Mouse (Mus musculus) splenic B cell, adult 2 months (primary cell): ENCODE results near the gene B3gat2.

Experiments
- DNase-seq: peaks from one replicate; pipeline ENCODE4 v3.0.0-alpha.2; 2011; ENCODE audit warnings: low read depth, low spot score
- H3K27me3 ChIP-seq: 2 replicates; pipeline ENCODE4 v1.6.1; 2012; ENCODE audit warnings: mild to moderate bottlenecking, low read length, moderate library complexity, mixed read lengths; ENCODE audit not compliant: control insufficient read depth, poor library complexity, insufficient read depth, severe bottlenecking
- H3K36me3 ChIP-seq: 2 replicates; pipeline ENCODE4 v1.6.1; 2012; ENCODE audit warnings: mild to moderate bottlenecking, low read length, moderate library complexity, mixed read lengths; ENCODE audit not compliant: control insufficient read depth, poor library complexity, insufficient read depth, severe bottlenecking

The B3gat2 gene

GRCm38 (mm10) chr1:23761502-23762135 lies at the start of gene B3gat2:
B3gat2 (plus strand) TSS chr1:23761753.
- no peaks in the 10 kb centered on the region for H3K36me3 ChIP-seq
- peak; percentile 27 for DNase-seq
- H3K27me3 ChIP-seq, result 0 out of 2 replicates have a peak, but pooled peaks cover 1% of the 10 kb centered on the region

GRCm38 (mm10) chr1:23720326-23720725 lies 41.2 kb upstream of the B3gat2 start:
- Histone ChIP-seq H3K36me3 (no peaks in the 10 kb centered on the region), H3K27me3 (no peaks in the 10 kb centered on the region)
- peak; percentile 83 for DNase-seq

GRCm38 (mm10) chr1:23721036-23721435 lies 40.5 kb upstream of the B3gat2 start:
- DNase-seq, result peak; percentile 71
- no peaks in the 10 kb centered on the region for H3K36me3 ChIP-seq
- no peaks in the 10 kb centered on the region for H3K27me3 ChIP-seq

GRCm38 (mm10) chr1:23722469-23723372 lies 38.8 kb upstream of the B3gat2 start:
- H3K36me3 ChIP-seq, result no peaks in the 10 kb centered on the region
- no peaks in the 10 kb centered on the region for H3K27me3 ChIP-seq

GRCm38 (mm10) chr1:23731324-23731723 lies 30.2 kb upstream of the B3gat2 start:
- no peaks in the 10 kb centered on the region for H3K36me3 ChIP-seq
- H3K27me3 ChIP-seq, result no peaks in the 10 kb centered on the region
- DNase-seq, result no peak

More at GRCm38 (mm10) chr1:23722469-23723372, 38.8 kb upstream of the B3gat2 start:
- no peak for DNase-seq

GRCm38 (mm10) chr1:23750864-23751532 lies 10.6 kb upstream of the B3gat2 start:
- no peak for DNase-seq
- Histone ChIP-seq H3K27me3 (no peaks in the 10 kb centered on the region), H3K36me3 (no peaks in the 10 kb centered on the region)

GRCm38 (mm10) chr1:23753091-23753490 lies 8.5 kb upstream of the B3gat2 start:
- DNase-seq, result no peak
- no peaks in the 10 kb centered on the region for H3K36me3 ChIP-seq
- no peaks in the 10 kb centered on the region for H3K27me3 ChIP-seq

GRCm38 (mm10) chr1:23753591-23753990 lies 8.0 kb upstream of the B3gat2 start:
- Histone ChIP-seq H3K36me3 (no peaks in the 10 kb centered on the region), H3K27me3 (no peaks in the 10 kb centered on the region)
- DNase-seq, result no peak

GRCm38 (mm10) chr1:23754340-23754739 lies 7.2 kb upstream of the B3gat2 start:
- DNase-seq, result no peak
- Histone ChIP-seq H3K27me3 (no peaks in the 10 kb centered on the region), H3K36me3 (no peaks in the 10 kb centered on the region)

GRCm38 (mm10) chr1:23754967-23755366 lies 6.6 kb upstream of the B3gat2 start:
- Histone ChIP-seq H3K36me3 (no peaks in the 10 kb centered on the region), H3K27me3 (no peaks in the 10 kb centered on the region)
- no peak for DNase-seq

GRCm38 (mm10) chr1:23762136-23762687 lies 659 bp downstream of the B3gat2 start:
- 0 out of 2 replicates have a peak, but pooled peaks cover 1% of the 10 kb centered on the region for H3K27me3 ChIP-seq
- H3K36me3 ChIP-seq, result no peaks in the 10 kb centered on the region
- DNase-seq, result peak; percentile 34

- H3K27me3 ChIP-seq, result 0 out of 2 replicates have a peak, but pooled peaks cover 1% of the 10 kb centered on the region
- no peaks in the 10 kb centered on the region for H3K36me3 ChIP-seq
- peak; percentile 95 for DNase-seq
Measured at GRCm38 (mm10) chr1:23762782-23763630, 1.5 kb downstream of the B3gat2 start.

GRCm38 (mm10) chr1:23763726-23764125 lies 2.2 kb downstream of the B3gat2 start:
- peak; percentile 23 for DNase-seq
- 0 out of 2 replicates have a peak, but pooled peaks cover 1% of the 10 kb centered on the region for H3K27me3 ChIP-seq

GRCm38 (mm10) chr1:23764710-23765109 lies 3.2 kb downstream of the B3gat2 start:
- no peak for DNase-seq
- H3K36me3 ChIP-seq, result no peaks in the 10 kb centered on the region
- 0 out of 2 replicates have a peak, but pooled peaks cover 1% of the 10 kb centered on the region for H3K27me3 ChIP-seq

More at GRCm38 (mm10) chr1:23763726-23764125, 2.2 kb downstream of the B3gat2 start:
- H3K36me3 ChIP-seq, result no peaks in the 10 kb centered on the region
